Mouse (Mus musculus) heart, embryonic 11.5 days (tissue): ENCODE data around the gene Pfkm. TPM values are rescaled to one million over a fixed set of nuclear protein-coding genes. Genes with fewer than 3 reads are reported as not detected.
A peak's percentile ranks its signal among the peaks of the same experiment; 100 is the strongest.

Source experiments
- ATAC-seq: fragments of 200-750 bp; cut with Nextera tagmentation; replicated peaks from 2 replicates; pipeline ENCODE4 v1.8.0; 2017; ENCODE audit warnings: moderate library complexity; ENCODE audit not compliant: insufficient number of reproducible peaks, low FRiP score, low TSS enrichment
- H3K27ac ChIP-seq: fragments of 300-500 bp; sonication (generic); 2 replicates; pipeline ENCODE4 v1.5.1; 2014; ENCODE audit warnings: mild to moderate bottlenecking, low read depth, low read length
- H3K27me3 ChIP-seq: fragments of 300-500 bp; sonication (generic); 2 replicates; pipeline ENCODE4 v1.6.1; 2014; ENCODE audit warnings: mild to moderate bottlenecking, low read length, mixed read lengths; ENCODE audit not compliant: control insufficient read depth, insufficient read depth
- H3K36me3 ChIP-seq: fragments of 300-500 bp; sonication (generic); 2 replicates; pipeline ENCODE4 v1.6.1; 2014; ENCODE audit warnings: mild to moderate bottlenecking, low read length, moderate library complexity, mixed read lengths; ENCODE audit not compliant: control insufficient read depth, insufficient read depth
- H3K4me1 ChIP-seq: fragments of 300-500 bp; sonication (generic); 2 replicates; pipeline ENCODE4 v1.6.1; 2014; ENCODE audit warnings: low read length; ENCODE audit not compliant: control insufficient read depth, insufficient read depth
- H3K4me2 ChIP-seq: fragments of 300-500 bp; sonication (generic); 2 replicates; pipeline ENCODE4 v1.6.1; 2014; ENCODE audit warnings: mild to moderate bottlenecking, moderate library complexity
- H3K4me3 ChIP-seq: fragments of 300-500 bp; sonication (generic); 2 replicates; pipeline ENCODE4 v1.5.1; 2014; ENCODE audit warnings: low read depth, low read length
- H3K9ac ChIP-seq: fragments of 300-500 bp; sonication (generic); 2 replicates; pipeline ENCODE4 v1.6.1; 2014; ENCODE audit warnings: mild to moderate bottlenecking, low read depth, low read length, moderate library complexity
- H3K9me3 ChIP-seq: fragments of 300-500 bp; sonication (generic); replicated peaks from 2 replicates; pipeline ENCODE4 v1.6.1; 2016; ENCODE audit warnings: low read length; ENCODE audit not compliant: control insufficient read depth
- WGBS: fragments of 180-500 bp; shearing (Covaris S2); extraction: QIAGEN DNeasy Blood & Tissue Kit; methylation state at CpG from one replicate; pipeline ENCODE4 v1.1.7; 2014; ENCODE audit not compliant: insufficient replicate concordance; 5-methylcytosine and 5-hydroxymethylcytosine counted together
- polyA plus RNA-seq: library from polyadenylated mRNA; unstranded; fragments of >200 nt; fragmentation: Nextera tagmentation; extraction: Ambion mirVana; gene quantifications from 2 replicates; pipeline ENCODE4 v1.2.1, GENCODE M21; 2014

Gene Pfkm
- polyA plus RNA-seq, 1 experiment from 2014 or later, result 49.3 TPM

GRCm38 (mm10) chr15:98091841-98092240 lies 548 bp upstream of the Pfkm start:
- Histone ChIP-seq H3K27ac (no peak overlapping the region), H3K27me3 (no peaks in the 10 kb centered on the region), H3K4me3 (peak overlapping the region; percentile 94), H3K36me3 (no peaks in the 10 kb centered on the region), H3K4me1 (peaks cover 8% of the 10 kb centered on the region), H3K4me2 (peak overlapping the region; percentile 77), H3K9me3 (no peaks in the 10 kb centered on the region), H3K9ac (peak overlapping the region; percentile 30; the same call in 1 of the 2 replicates)
- 39% methylated on average over 4 of the region's 4 CpGs for WGBS
- ATAC-seq, result no peak

- Histone ChIP-seq H3K4me2 (peak within 1 kb of the TSS; percentile 77), H3K4me1 (peaks cover 8% of the 10 kb centered on the region), H3K9ac (peak within 1 kb of the TSS; percentile 96), H3K36me3 (no peaks in the 10 kb centered on the region), H3K27ac (peak within 1 kb of the TSS; percentile 98), H3K9me3 (no peaks in the 10 kb centered on the region), H3K27me3 (no peaks in the 10 kb centered on the region), H3K4me3 (peak within 1 kb of the TSS; percentile 94)
- 1% methylated on average over 47 of the region's 58 CpGs for WGBS
- ATAC-seq, result peak; percentile 87
Observed at GRCm38 (mm10) chr15:98093121-98094011, 977 bp downstream of the Pfkm start, which contains the start of gene Senp1. Gene Senp1, minus strand, starts transcription at chr15:98093744.

GRCm38 (mm10) chr15:98094905-98095304 lies 2.5 kb downstream of the Pfkm start:
- Histone ChIP-seq H3K27ac (no peak overlapping the region), H3K4me2 (no peak overlapping the region), H3K27me3 (no peaks in the 10 kb centered on the region), H3K9me3 (no peaks in the 10 kb centered on the region), H3K4me1 (peaks cover 8% of the 10 kb centered on the region), H3K4me3 (no peak overlapping the region), H3K36me3 (no peaks in the 10 kb centered on the region), H3K9ac (no peak overlapping the region)
- WGBS, result 88% methylated on average over 12 of the region's 12 CpGs
- ATAC-seq, result no peak

GRCm38 (mm10) chr15:98096957-98097356 lies 4.6 kb downstream of the Pfkm start:
- Histone ChIP-seq H3K36me3 (no peaks in the 10 kb centered on the region), H3K27ac (no peak overlapping the region), H3K9me3 (no peaks in the 10 kb centered on the region), H3K27me3 (no peaks in the 10 kb centered on the region), H3K4me2 (no peak overlapping the region), H3K4me1 (peaks cover 2% of the 10 kb centered on the region), H3K9ac (no peak overlapping the region), H3K4me3 (no peak overlapping the region)
- no peak for ATAC-seq
- WGBS, result 55% methylated on average over 3 of the region's 3 CpGs

- 82% methylated on average over 9 of the region's 9 CpGs for WGBS
- Histone ChIP-seq H3K4me1 (no peaks in the 10 kb centered on the region; the same call in 1 of the 2 replicates), H3K27ac (no peak overlapping the region), H3K9me3 (no peaks in the 10 kb centered on the region), H3K9ac (no peak overlapping the region), H3K4me3 (no peak overlapping the region), H3K4me2 (no peak overlapping the region), H3K27me3 (no peaks in the 10 kb centered on the region), H3K36me3 (no peaks in the 10 kb centered on the region)
- no peak for ATAC-seq
Observed at GRCm38 (mm10) chr15:98098519-98098918, 6.1 kb downstream of the Pfkm start.

GRCm38 (mm10) chr15:98102401-98102800 lies 10.0 kb downstream of the Pfkm start:
- Histone ChIP-seq H3K36me3 (no peaks in the 10 kb centered on the region), H3K4me1 (no peaks in the 10 kb centered on the region), H3K4me3 (no peak overlapping the region), H3K27ac (no peak overlapping the region), H3K9ac (no peak overlapping the region), H3K27me3 (no peaks in the 10 kb centered on the region), H3K4me2 (no peak overlapping the region), H3K9me3 (no peaks in the 10 kb centered on the region)
- WGBS, result 80% methylated on average over 6 of the region's 6 CpGs
- ATAC-seq, result no peak

- 63% methylated on average over 6 of the region's 6 CpGs for WGBS
- Histone ChIP-seq H3K9ac (no peak overlapping the region), H3K27me3 (no peaks in the 10 kb centered on the region), H3K4me1 (peaks cover 3% of the 10 kb centered on the region; the same call in 1 of the 2 replicates), H3K27ac (no peak overlapping the region), H3K4me3 (no peak overlapping the region), H3K36me3 (no peaks in the 10 kb centered on the region), H3K9me3 (no peaks in the 10 kb centered on the region), H3K4me2 (no peak overlapping the region)
- ATAC-seq, result no peak
Observed at GRCm38 (mm10) chr15:98106506-98106905, 14.1 kb downstream of the Pfkm start.

GRCm38 (mm10) chr15:98107230-98107629 lies 14.8 kb downstream of the Pfkm start:
- WGBS, result 80% methylated on average over 6 of the region's 6 CpGs

More at GRCm38 (mm10) chr15:98107230-98107629, 14.8 kb downstream of the Pfkm start:
- ATAC-seq, result no peak
- Histone ChIP-seq H3K4me2 (no peak overlapping the region), H3K9ac (no peak overlapping the region), H3K9me3 (no peaks in the 10 kb centered on the region), H3K27ac (no peak overlapping the region), H3K36me3 (no peaks in the 10 kb centered on the region), H3K4me1 (peaks cover 3% of the 10 kb centered on the region; the same call in 1 of the 2 replicates), H3K27me3 (no peaks in the 10 kb centered on the region), H3K4me3 (no peak overlapping the region)
